ENCODE assay signal across 23 mouse cellular contexts in genomic region chr8:114703517-114703916, GRCm38 (mm10).
DNase-seq lines count a peak whose midpoint lies in the region; ATAC-seq lines count a peak whose summit lies in the region.
"Had no signal": no experiment of that assay in that cellular context is flagged by ENCODE, and none has a peak within 500 bp of the region (broad histone marks: within the 10 kb centered on the region; RNA-seq: fewer than 3 reads in every experiment).

No protein-coding gene starts in this region.

- 47% methylated on average over 5 of the region's 5 CpGs for WGBS in lung, embryonic 16.5 days
- 43% methylated on average over 5 of the region's 5 CpGs for WGBS in stomach, embryonic 15.5 days

- no peak for DNase-seq in frontal cortex, postnatal 25 days (ENCODE audit: low spot score in 2 of 2)
- DNase-seq in lung, postnatal 36 days: no peak
- DNase-seq in urinary bladder, adult 18-20 months (ENCODE audit: low spot score in 2 of 2): no peak
- DNase-seq in frontal cortex, adult 2 months (ENCODE audit: extremely low spot score in 1 of 2, low spot score in 1 of 2): no peak
- DNase-seq: adrenal gland, adult 8-10 months; adrenal gland, postnatal 25 days; cerebellum, adult 18-20 months; cerebellum, adult 9-10 months; cerebellum, postnatal 14 days; forebrain, postnatal 0 days; gastrocnemius, adult 2 months; gastrocnemius, postnatal 14 days; heart, adult 11 months had no signal

- H3K36me3 ChIP-seq in lung, embryonic 16.5 days (ENCODE audit: control insufficient read depth, insufficient read depth, low read length): no peaks in the 10 kb centered on the region
- H3K36me3 ChIP-seq in stomach, embryonic 15.5 days: no peaks in the 10 kb centered on the region
- H3K36me3 ChIP-seq: embryonic facial prominence, embryonic 12.5 days; embryonic facial prominence, embryonic 15.5 days; hindbrain, embryonic 12.5 days; hindbrain, embryonic 15.5 days had no signal

- no peak overlapping the region for H3K4me2 ChIP-seq in lung, embryonic 16.5 days (ENCODE audit: low read depth, low read length)
- H3K4me2 ChIP-seq in stomach, embryonic 15.5 days: no peak overlapping the region
- H3K4me2 ChIP-seq: embryonic facial prominence, embryonic 12.5 days; embryonic facial prominence, embryonic 15.5 days; heart, embryonic 11.5 days; hindbrain, embryonic 12.5 days; hindbrain, embryonic 15.5 days had no signal

- peak overlapping the region; percentile 47 for H3K27ac ChIP-seq in lung, embryonic 16.5 days (ENCODE audit: low read length)
- H3K27ac ChIP-seq in stomach, embryonic 15.5 days: peak overlapping the region; percentile 31; the same call in 1 of the 2 replicates
- H3K27ac ChIP-seq: embryonic facial prominence, embryonic 12.5 days; embryonic facial prominence, embryonic 15.5 days; gastrocnemius, adult 2 months; hindbrain, embryonic 12.5 days; hindbrain, embryonic 15.5 days had no signal

- no peak overlapping the region for H3K9ac ChIP-seq in lung, embryonic 16.5 days (ENCODE audit: low read length)
- no peak overlapping the region for H3K9ac ChIP-seq in stomach, embryonic 15.5 days
- H3K9ac ChIP-seq: embryonic facial prominence, embryonic 12.5 days; embryonic facial prominence, embryonic 15.5 days; forebrain, postnatal 0 days; hindbrain, embryonic 12.5 days; hindbrain, embryonic 15.5 days had no signal

- H3K9me3 ChIP-seq in lung, embryonic 16.5 days (ENCODE audit: control insufficient read depth, low read length): 0 out of 2 replicates have a peak, but pooled peaks cover 3% of the 10 kb centered on the region
- no peaks in the 10 kb centered on the region for H3K9me3 ChIP-seq in stomach, embryonic 15.5 days
- H3K9me3 ChIP-seq: embryonic facial prominence, embryonic 12.5 days; embryonic facial prominence, embryonic 15.5 days; hindbrain, embryonic 12.5 days; hindbrain, embryonic 15.5 days had no signal

- no peaks in the 10 kb centered on the region for H3K27me3 ChIP-seq in lung, embryonic 16.5 days (ENCODE audit: control insufficient read depth, insufficient read depth, low read depth, low read length)
- H3K27me3 ChIP-seq in stomach, embryonic 15.5 days (replicated peaks): no peaks in the 10 kb centered on the region
- H3K27me3 ChIP-seq: embryonic facial prominence, embryonic 12.5 days; embryonic facial prominence, embryonic 15.5 days; hindbrain, embryonic 12.5 days; hindbrain, embryonic 15.5 days had no signal

- peak; percentile 76 for ATAC-seq in frontal cortex, adult (ENCODE audit: low TSS enrichment)
- ATAC-seq in lung, embryonic 16.5 days (ENCODE audit: low read depth): peak; percentile 74
- no peak; the same call in 1 of the 2 replicates for ATAC-seq in stomach, embryonic 15.5 days (ENCODE audit: insufficient read depth, low FRiP score, low read depth)
- ATAC-seq: activated CD4-positive, CD25-positive, alpha-beta regulatory T cell, adult 4 months; forebrain, embryonic 14.5 days; forebrain, postnatal 0 days had no signal

- H3K4me1 ChIP-seq in lung, embryonic 16.5 days (replicated peaks; ENCODE audit: control insufficient read depth, insufficient read depth, low read length): peaks cover 2% of the 10 kb centered on the region; the same call in 1 of the 2 replicates
- H3K4me1 ChIP-seq in stomach, embryonic 15.5 days: peaks cover 11% of the 10 kb centered on the region; the same call in 1 of the 2 replicates
- H3K4me1 ChIP-seq: embryonic facial prominence, embryonic 15.5 days had no signal

- H3K4me3 ChIP-seq in lung, embryonic 16.5 days (ENCODE audit: low read length): no peak overlapping the region
- no peak overlapping the region for H3K4me3 ChIP-seq in stomach, embryonic 15.5 days (replicated peaks)
- H3K4me3 ChIP-seq: embryonic facial prominence, embryonic 12.5 days; embryonic facial prominence, embryonic 15.5 days; gastrocnemius, adult 2 months; hindbrain, embryonic 12.5 days; hindbrain, embryonic 15.5 days had no signal
